Mouse (Mus musculus): Measurements from ENCODE around the gene Prr13. TPM values are rescaled to one million over a fixed set of nuclear protein-coding genes. Genes with fewer than 3 reads are reported as not detected.

Prr13 gene
- total and polyA plus RNA-seq, 3 experiments, result 78.6 to 254 (median 86.0) TPM

GRCm38 (mm10) chr15:102442490-102442889, 16.3 kb upstream of the Prr13 start:
- ATAC-seq (ENCODE audit: extremely low read depth, insufficient number of reproducible peaks, low FRiP score, poor library complexity, severe bottlenecking) (no peak), DNase-seq (ENCODE audit: low spot score) (peak; percentile 40)
- no peaks in the 10 kb centered on the region for H3K9me3 ChIP-seq (replicated peaks)
- H3K36me3 ChIP-seq (replicated peaks), result peaks cover 6% of the 10 kb centered on the region
- H3K4me1 ChIP-seq (ENCODE audit: insufficient read depth, low read depth, low read length), result peaks cover 8% of the 10 kb centered on the region
- peaks cover 25% of the 10 kb centered on the region for H3K27me3 ChIP-seq (ENCODE audit: insufficient read depth, low read length)
- no peak overlapping the region for H3K4me3 ChIP-seq (ENCODE audit: low read depth, low read length)
- TF ChIP-seq CTCF (IDR thresholded peaks at IDR 0.05; ENCODE audit: low read depth, low read length) (peak; percentile 81), GATA1 (IDR thresholded peaks at IDR 0.05; ENCODE audit: borderline replicate concordance, low read length) (no peak), TAL1 (conservative IDR thresholded peaks at IDR 0.05; ENCODE audit: low read depth, low read length) (no peak), GATA2 (IDR thresholded peaks at IDR 0.05; ENCODE audit: borderline replicate concordance, low read depth, low read length) (no peak), POLR2AphosphoS5 (IDR thresholded peaks at IDR 0.05; ENCODE audit: insufficient replicate concordance, low read depth, low read length) (no peak)

- Histone ChIP-seq H3K4me3 (ENCODE audit: low read depth, low read length) (no peak within 1 kb of the TSS), H3K4me1 (ENCODE audit: insufficient read depth, low read depth, low read length) (peaks cover 8% of the 10 kb centered on the region), H3K9me3 (replicated peaks) (no peaks in the 10 kb centered on the region), H3K27me3 (ENCODE audit: insufficient read depth, low read length) (peaks cover 41% of the 10 kb centered on the region), H3K36me3 (replicated peaks) (no peaks in the 10 kb centered on the region)
- DNase-seq (ENCODE audit: low spot score), result no peak
- TF ChIP-seq CTCF (IDR thresholded peaks at IDR 0.05; ENCODE audit: low read depth, low read length), result no peak
- ATAC-seq (ENCODE audit: extremely low read depth, insufficient number of reproducible peaks, low FRiP score, poor library complexity, severe bottlenecking), result no peak
These were observed 13.7 kb upstream of the Prr13 start, which contains the start of gene Amhr2 for GRCm38 (mm10) chr15:102445146-102445545. Amhr2 (plus strand) TSS chr15:102445367.

GRCm38 (mm10) chr15:102446448-102446847, 12.4 kb upstream of the Prr13 start:
- ATAC-seq (ENCODE audit: extremely low read depth, insufficient number of reproducible peaks, low FRiP score, poor library complexity, severe bottlenecking) (no peak), DNase-seq (ENCODE audit: low spot score) (no peak)
- H3K36me3 ChIP-seq (replicated peaks), result no peaks in the 10 kb centered on the region
- peaks cover 47% of the 10 kb centered on the region for H3K27me3 ChIP-seq (ENCODE audit: insufficient read depth, low read length)
- no peaks in the 10 kb centered on the region for H3K9me3 ChIP-seq (replicated peaks)
- no peak overlapping the region for H3K4me3 ChIP-seq (ENCODE audit: low read depth, low read length)
- TF ChIP-seq TAL1 (conservative IDR thresholded peaks at IDR 0.05; ENCODE audit: low read depth, low read length) (no peak), GATA2 (IDR thresholded peaks at IDR 0.05; ENCODE audit: borderline replicate concordance, low read depth, low read length) (no peak), CTCF (IDR thresholded peaks at IDR 0.05; ENCODE audit: low read depth, low read length) (no peak), GATA1 (IDR thresholded peaks at IDR 0.05; ENCODE audit: borderline replicate concordance, low read length) (no peak), POLR2AphosphoS5 (IDR thresholded peaks at IDR 0.05; ENCODE audit: insufficient replicate concordance, low read depth, low read length) (no peak)
- peaks cover 14% of the 10 kb centered on the region for H3K4me1 ChIP-seq (ENCODE audit: insufficient read depth, low read depth, low read length)

GRCm38 (mm10) chr15:102449366-102449765, 9.5 kb upstream of the Prr13 start:
- H3K4me1 ChIP-seq (ENCODE audit: insufficient read depth, low read depth, low read length), result peaks cover 24% of the 10 kb centered on the region
- no peak overlapping the region for H3K4me3 ChIP-seq (ENCODE audit: low read depth, low read length)
- no peak for ATAC-seq (ENCODE audit: extremely low read depth, insufficient number of reproducible peaks, low FRiP score, poor library complexity, severe bottlenecking)
- no peaks in the 10 kb centered on the region for H3K9me3 ChIP-seq (replicated peaks)
- H3K27me3 ChIP-seq (ENCODE audit: insufficient read depth, low read length), result peaks cover 70% of the 10 kb centered on the region
- TF ChIP-seq GATA1 (IDR thresholded peaks at IDR 0.05; ENCODE audit: borderline replicate concordance, low read length), result no peak
- TF ChIP-seq GATA2 (IDR thresholded peaks at IDR 0.05; ENCODE audit: borderline replicate concordance, low read depth, low read length), result no peak
- TF ChIP-seq CTCF (IDR thresholded peaks at IDR 0.05; ENCODE audit: low read depth, low read length), result no peak
- no peak for TF ChIP-seq POLR2AphosphoS5 (IDR thresholded peaks at IDR 0.05; ENCODE audit: insufficient replicate concordance, low read depth, low read length)
- no peak for TF ChIP-seq TAL1 (conservative IDR thresholded peaks at IDR 0.05; ENCODE audit: low read depth, low read length)
- DNase-seq (ENCODE audit: low spot score), result no peak
- H3K36me3 ChIP-seq (replicated peaks), result no peaks in the 10 kb centered on the region

GRCm38 (mm10) chr15:102450928-102451327, 7.9 kb upstream of the Prr13 start:
- ATAC-seq (ENCODE audit: extremely low read depth, insufficient number of reproducible peaks, low FRiP score, poor library complexity, severe bottlenecking) (no peak), DNase-seq (ENCODE audit: low spot score) (no peak)
- H3K36me3 ChIP-seq (replicated peaks), result no peaks in the 10 kb centered on the region

GRCm38 (mm10) chr15:102451666-102452430, 7.0 kb upstream of the Prr13 start:
- Histone ChIP-seq H3K4me1 (ENCODE audit: insufficient read depth, low read depth, low read length) (peaks cover 25% of the 10 kb centered on the region), H3K36me3 (replicated peaks) (no peaks in the 10 kb centered on the region), H3K9me3 (replicated peaks) (no peaks in the 10 kb centered on the region), H3K4me3 (ENCODE audit: low read depth, low read length) (0 out of 2 replicates have a peak overlapping the region, but pooled peaks have one; percentile 8), H3K27me3 (ENCODE audit: insufficient read depth, low read length) (peaks cover 50% of the 10 kb centered on the region)
- TF ChIP-seq GATA1 (IDR thresholded peaks at IDR 0.05; ENCODE audit: borderline replicate concordance, low read length) (no peak), TAL1 (conservative IDR thresholded peaks at IDR 0.05; ENCODE audit: low read depth, low read length) (no peak)
- DNase-seq (ENCODE audit: low spot score) (no peak), ATAC-seq (ENCODE audit: extremely low read depth, insufficient number of reproducible peaks, low FRiP score, poor library complexity, severe bottlenecking) (no peak)

More at GRCm38 (mm10) chr15:102450928-102451327, 7.9 kb upstream of the Prr13 start:
- Histone ChIP-seq H3K9me3 (replicated peaks) (no peaks in the 10 kb centered on the region), H3K27me3 (ENCODE audit: insufficient read depth, low read length) (peaks cover 59% of the 10 kb centered on the region), H3K4me1 (ENCODE audit: insufficient read depth, low read depth, low read length) (peaks cover 26% of the 10 kb centered on the region), H3K4me3 (ENCODE audit: low read depth, low read length) (no peak overlapping the region)
- TF ChIP-seq GATA2 (IDR thresholded peaks at IDR 0.05; ENCODE audit: borderline replicate concordance, low read depth, low read length) (no peak), POLR2AphosphoS5 (IDR thresholded peaks at IDR 0.05; ENCODE audit: insufficient replicate concordance, low read depth, low read length) (no peak), CTCF (IDR thresholded peaks at IDR 0.05; ENCODE audit: low read depth, low read length) (no peak), TAL1 (conservative IDR thresholded peaks at IDR 0.05; ENCODE audit: low read depth, low read length) (no peak), GATA1 (IDR thresholded peaks at IDR 0.05; ENCODE audit: borderline replicate concordance, low read length) (no peak)
